Mouse (Mus musculus): ENCODE results near the gene Rps27.
"Not testable (repeated sequence)": the region's sequence is repeated elsewhere in the genome, so short reads cannot be mapped to it uniquely, and the experiment has no call there.

- TF ChIP-seq CTCF, EP300 (IDR thresholded peaks at IDR 0.05): not testable (repeated sequence)
Measured at GRCm38 (mm10) chr3:90253174-90253573, 39.7 kb upstream of the Rps27 start.
